Mouse (Mus musculus) myocyte (in vitro differentiated cells): ENCODE data around the gene Kiss1r. TPM values are rescaled to one million over a fixed set of nuclear protein-coding genes. Genes with fewer than 3 reads are reported as not detected.

Experiments used
- H3K27me3 ChIP-seq: one replicate; pipeline ENCODE4 v1.6.1; 2011; ENCODE audit not compliant: control insufficient read depth, insufficient read depth, insufficient read length
- H3K36me3 ChIP-seq: one replicate; pipeline ENCODE4 v1.6.1; 2011; ENCODE audit not compliant: control insufficient read depth, insufficient read depth
- H3K4me2 ChIP-seq: one replicate; pipeline ENCODE4 v1.6.1; 2011; ENCODE audit warnings: low read depth, control low read depth
- H3K4me3 ChIP-seq: one replicate; pipeline ENCODE4 v1.5.1; 2011; ENCODE audit warnings: mild to moderate bottlenecking, control low read depth, moderate library complexity
- H3K79me2 ChIP-seq: one replicate; pipeline ENCODE4 v1.6.1; 2011; ENCODE audit not compliant: control insufficient read depth, insufficient read depth
- H3ac ChIP-seq: one replicate; pipeline ENCODE4 v1.6.1; 2011; ENCODE audit not compliant: control insufficient read depth, insufficient read length
- CEBPB ChIP-seq: IDR thresholded peaks from 2 replicates; pipeline ENCODE4 v1.6.1; 2011; ENCODE audit warnings: mild to moderate bottlenecking, moderate library complexity; ENCODE audit not compliant: poor library complexity, insufficient read depth, severe bottlenecking
- E2F4 ChIP-seq: IDR thresholded peaks from one replicate; pipeline ENCODE4 v1.6.1; 2011; ENCODE audit warnings: mild to moderate bottlenecking, control low read depth, moderate library complexity; ENCODE audit not compliant: insufficient read depth
- MAX ChIP-seq: IDR thresholded peaks from one replicate; pipeline ENCODE4 v1.6.1; 2011; ENCODE audit warnings: low read depth, mild to moderate bottlenecking, control low read depth
- MYOD1 ChIP-seq, 3 experiments: IDR thresholded peaks; one replicate each; pipeline ENCODE4 v1.6.1; 2011; ENCODE audit warnings: control low read depth in 2 of 3, low read depth in 2 of 3, mild to moderate bottlenecking in 2 of 3, moderate library complexity in 1 of 3; ENCODE audit not compliant: insufficient read length in 2 of 3, control insufficient read depth in 1 of 3
- MYOG ChIP-seq, 3 experiments: IDR thresholded peaks; one replicate each; pipeline ENCODE4 v1.6.1; 2011; ENCODE audit warnings: control low read depth in 2 of 3, low read depth in 2 of 3, mild to moderate bottlenecking in 2 of 3; ENCODE audit not compliant: insufficient read length in 2 of 3, control insufficient read depth in 1 of 3, insufficient read depth in 1 of 3
- POLR2A ChIP-seq: IDR thresholded peaks from one replicate; pipeline ENCODE4 v1.6.1; 2011; ENCODE audit warnings: low read depth, mild to moderate bottlenecking, control low read depth, moderate library complexity; ENCODE audit not compliant: insufficient read length
- POLR2AphosphoS2 ChIP-seq: IDR thresholded peaks from one replicate; pipeline ENCODE4 v1.6.1; 2011; ENCODE audit warnings: low read depth, control low read depth; ENCODE audit not compliant: insufficient read length
- REST ChIP-seq: IDR thresholded peaks from one replicate; pipeline ENCODE4 v1.6.1; 2011; ENCODE audit warnings: mild to moderate bottlenecking, control low read depth, moderate library complexity; ENCODE audit not compliant: insufficient read depth, insufficient read length
- SRF ChIP-seq: IDR thresholded peaks from one replicate; pipeline ENCODE4 v1.6.1; 2011; ENCODE audit warnings: low read depth; ENCODE audit not compliant: control insufficient read depth, insufficient read length
- TCF12 ChIP-seq: IDR thresholded peaks from one replicate; pipeline ENCODE4 v1.6.1; 2011; ENCODE audit warnings: mild to moderate bottlenecking, control low read depth; ENCODE audit not compliant: poor library complexity, insufficient read depth, severe bottlenecking
- TCF3 ChIP-seq: IDR thresholded peaks from one replicate; pipeline ENCODE4 v1.6.1; 2011; ENCODE audit warnings: low read depth, control low read depth; ENCODE audit not compliant: insufficient read length
- USF1 ChIP-seq: IDR thresholded peaks from one replicate; pipeline ENCODE4 v1.6.1; 2011; ENCODE audit warnings: low read depth, mild to moderate bottlenecking, control low read depth, moderate library complexity
- polyA plus RNA-seq: library from polyadenylated mRNA; unstranded; fragments of >200 nt; fragmentation: generic; extraction: Trizol; gene quantifications from one replicate; pipeline ENCODE4 v1.2.1, GENCODE M21; 2012; ENCODE audit warnings: missing spikeins

Kiss1r gene
- polyA plus RNA-seq, 1 experiment: 0.59 TPM

DNA sequence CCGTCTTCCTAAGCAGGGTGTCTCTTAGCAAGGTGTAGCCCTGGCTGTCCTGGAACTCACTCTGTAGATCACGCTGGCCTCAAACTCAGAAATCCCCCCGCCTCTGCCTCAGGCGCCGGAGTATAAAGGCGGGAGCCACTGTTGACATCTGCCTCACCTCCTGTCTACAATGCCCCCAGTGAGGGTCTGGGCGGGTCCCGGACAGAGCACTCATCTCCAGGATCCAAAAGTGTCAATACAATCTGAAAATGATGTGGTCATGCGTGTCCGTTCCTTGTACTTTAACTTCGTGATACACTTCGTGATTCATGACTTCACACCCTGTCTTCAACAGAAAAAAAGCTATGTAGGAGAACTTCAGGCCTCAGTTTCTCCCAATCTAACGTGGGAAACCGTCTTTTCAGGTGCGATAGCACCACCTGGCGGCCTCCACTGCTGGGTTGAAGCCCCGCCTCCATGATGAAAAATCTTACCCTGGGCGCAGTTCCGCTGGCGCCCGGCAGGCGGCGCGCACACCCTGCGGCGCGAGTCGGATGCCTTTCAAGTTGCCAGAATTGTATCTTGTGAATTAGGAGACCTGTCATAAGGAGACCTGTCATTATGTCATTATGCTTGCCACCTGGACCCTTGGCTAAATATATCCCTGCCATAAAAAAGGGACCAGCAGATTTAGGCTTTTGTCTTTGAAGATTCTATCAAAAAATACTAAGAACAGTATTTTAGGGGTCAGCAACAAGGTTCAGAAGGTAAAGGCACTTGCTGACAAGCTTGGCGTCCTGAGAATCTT lies 8.4 kb downstream of the Kiss1r start:
- no peaks in the 10 kb centered on the region for H3K36me3 ChIP-seq
- H3K79me2 ChIP-seq: peaks cover 4% of the 10 kb centered on the region
- no peak overlapping the region for H3ac ChIP-seq
- peaks cover 17% of the 10 kb centered on the region for H3K27me3 ChIP-seq
- TF ChIP-seq POLR2A (no peak), CEBPB (no peak), TCF12 (no peak), E2F4 (no peak), SRF (no peak), MYOD1 (IDR thresholded peaks at IDR 0.05; ENCODE audit: control insufficient read depth in 1 of 3, insufficient read length in 2 of 3, low read depth in 2 of 3) (no peak), POLR2AphosphoS2 (no peak), REST (no peak), MYOG (IDR thresholded peaks at IDR 0.05; ENCODE audit: control insufficient read depth in 1 of 3, insufficient read depth in 1 of 3, insufficient read length in 2 of 3, low read depth in 2 of 3) (no peak), TCF3 (no peak), MAX (no peak), USF1 (no peak)
- peak overlapping the region; percentile 96 for H3K4me3 ChIP-seq
- H3K4me2 ChIP-seq: peak overlapping the region; percentile 99

DNA sequence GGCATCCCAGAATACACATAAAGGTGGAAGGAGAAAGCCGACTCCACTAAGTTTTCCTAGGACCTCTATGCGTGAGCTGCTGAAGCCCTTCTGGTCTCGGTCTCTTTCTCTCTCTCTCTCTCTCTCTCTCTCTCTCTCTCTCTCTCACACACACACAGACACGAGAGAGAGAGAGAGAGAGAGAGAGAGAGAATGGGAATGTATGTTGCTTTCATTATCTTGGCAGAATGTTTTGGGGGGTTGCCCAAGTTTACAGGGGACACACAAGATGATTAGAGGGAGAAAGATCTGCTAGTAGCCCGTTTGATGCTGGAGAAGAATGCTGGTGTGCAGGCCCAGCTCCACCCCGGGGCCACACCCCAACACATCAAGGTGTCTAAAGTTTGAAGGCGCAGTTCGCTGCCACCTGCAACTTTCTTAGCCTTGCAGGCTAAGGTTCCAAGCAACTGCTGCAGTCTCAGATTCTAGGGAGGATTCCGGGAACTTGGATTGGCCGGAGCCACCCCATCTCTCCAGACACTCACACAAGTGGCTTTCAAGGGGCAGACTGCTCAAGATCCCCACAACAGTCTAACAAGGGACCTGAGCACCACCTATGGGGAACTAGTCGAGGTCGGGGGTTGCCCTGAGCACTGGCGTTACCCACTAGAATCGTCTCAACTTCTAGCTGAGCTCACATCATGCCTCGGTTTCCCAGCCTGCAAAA lies 9.2 kb downstream of the Kiss1r start:
- H3K36me3 ChIP-seq: no peaks in the 10 kb centered on the region
- no peak for TF ChIP-seq POLR2AphosphoS2
- no peak for TF ChIP-seq SRF
- no peak for TF ChIP-seq MAX
- TF ChIP-seq CEBPB: no peak
- TF ChIP-seq TCF3: no peak
- peak overlapping the region; percentile 99 for H3K4me2 ChIP-seq
- H3K79me2 ChIP-seq: peaks cover 4% of the 10 kb centered on the region
- peak overlapping the region; percentile 96 for H3K4me3 ChIP-seq
- peaks cover 9% of the 10 kb centered on the region for H3K27me3 ChIP-seq
- no peak overlapping the region for H3ac ChIP-seq

DNA sequence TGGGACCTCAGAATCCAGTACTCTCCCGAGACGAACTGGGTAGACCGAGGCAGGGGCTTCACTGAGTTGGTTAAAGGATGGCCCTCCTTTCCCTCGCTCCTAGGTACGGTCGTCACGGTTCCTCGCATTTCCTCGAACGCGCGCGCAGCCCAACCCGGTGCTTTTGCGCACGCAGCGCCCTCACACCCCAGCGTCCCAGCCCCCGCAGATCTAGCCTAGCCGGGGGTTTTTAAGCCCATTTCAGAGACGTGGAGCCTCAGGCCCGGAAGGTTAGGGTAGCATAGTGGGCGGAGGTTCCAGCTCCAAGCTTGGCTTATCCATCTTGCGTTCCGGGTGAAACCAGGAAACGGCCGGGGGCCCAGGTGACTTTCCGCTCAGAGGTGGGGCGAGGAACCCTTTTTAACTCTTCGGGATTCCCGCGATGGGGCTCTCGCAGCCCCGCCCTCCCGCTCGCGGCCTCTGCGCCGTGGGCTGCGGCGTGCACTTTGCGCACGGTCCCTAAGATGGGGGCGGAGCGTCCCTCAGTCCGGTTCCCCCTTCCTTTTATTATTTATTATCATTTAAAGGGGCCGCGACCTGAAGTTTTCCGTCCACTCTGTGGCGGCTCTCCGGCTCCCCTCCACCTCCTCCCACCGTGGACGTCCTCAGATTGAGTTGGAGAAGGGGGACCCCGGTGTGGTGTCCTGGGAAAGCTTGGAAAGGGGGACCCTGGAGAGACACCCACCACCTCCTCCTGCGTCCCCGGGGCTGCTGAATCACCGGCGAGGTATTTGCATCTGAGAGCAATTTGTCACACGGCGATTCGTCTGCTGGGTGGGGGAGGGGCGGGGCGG lies 9.9 kb downstream of the Kiss1r start, which contains the start of gene Arid3a:
Gene Arid3a (plus strand): TSS at position 553 of the 833 bp plus-strand sequence.
- peak within 1 kb of the TSS; percentile 96 for H3K4me3 ChIP-seq
- peaks cover 4% of the 10 kb centered on the region for H3K79me2 ChIP-seq
- peaks cover 5% of the 10 kb centered on the region for H3K36me3 ChIP-seq
- peak within 1 kb of the TSS; percentile 12 for H3ac ChIP-seq
- H3K4me2 ChIP-seq: peak within 1 kb of the TSS; percentile 99
- H3K27me3 ChIP-seq: peaks cover 1% of the 10 kb centered on the region
- TF ChIP-seq MYOG (IDR thresholded peaks at IDR 0.05; ENCODE audit: control insufficient read depth in 1 of 3, insufficient read depth in 1 of 3, insufficient read length in 2 of 3, low read depth in 2 of 3): no peak
- peak; percentile 32 for TF ChIP-seq POLR2A
- no peak for TF ChIP-seq TCF12
- TF ChIP-seq TCF3: no peak
- peak; percentile 55 for TF ChIP-seq E2F4

DNA sequence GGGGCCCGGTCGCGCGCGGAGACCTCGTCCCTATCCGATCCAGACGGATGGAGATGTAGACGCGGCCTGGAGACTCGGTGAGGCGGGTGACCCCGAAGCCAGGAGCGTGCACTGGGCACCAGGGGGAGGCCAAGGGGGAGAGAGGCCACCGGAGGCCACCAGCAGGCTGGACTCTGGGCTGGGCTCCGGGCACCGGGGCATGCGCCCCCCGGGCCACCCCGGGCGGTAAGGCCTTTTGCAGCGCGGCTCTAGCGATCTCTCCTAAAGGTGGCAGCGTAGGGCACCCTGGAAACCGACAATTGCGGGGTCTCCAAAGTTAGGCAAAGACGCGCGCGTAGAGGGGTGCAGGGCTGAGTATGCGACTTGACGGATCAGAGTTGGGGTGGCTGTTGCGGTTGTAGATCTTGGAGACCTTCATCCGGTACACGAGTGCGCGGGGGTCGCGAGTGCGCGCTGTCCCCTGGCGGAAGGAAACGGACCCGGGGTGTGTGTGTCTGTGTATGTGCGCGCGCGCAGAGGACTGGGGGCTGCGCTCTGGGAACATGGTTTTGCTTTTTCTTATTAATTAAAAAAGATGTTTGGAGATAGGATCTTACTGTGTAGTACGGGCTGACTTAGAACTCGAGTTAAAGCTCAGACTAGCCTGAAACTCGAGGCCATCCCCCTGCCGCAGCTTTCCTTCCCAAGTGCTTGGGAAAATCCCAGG lies 10.7 kb downstream of the Kiss1r start:
- Histone ChIP-seq H3ac (peak overlapping the region; percentile 12), H3K79me2 (peaks cover 4% of the 10 kb centered on the region), H3K4me3 (peak overlapping the region; percentile 96), H3K27me3 (no peaks in the 10 kb centered on the region), H3K36me3 (peaks cover 5% of the 10 kb centered on the region), H3K4me2 (peak overlapping the region; percentile 99)
- TF ChIP-seq E2F4 (no peak), MYOD1 (IDR thresholded peaks at IDR 0.05; ENCODE audit: control insufficient read depth in 1 of 3, insufficient read length in 2 of 3, low read depth in 2 of 3) (peak in 1 of 3 experiments; percentile 9), TCF3 (no peak), CEBPB (no peak), TCF12 (no peak), SRF (no peak), POLR2AphosphoS2 (no peak)
